Mouse (Mus musculus) cerebellum, postnatal 36 days (tissue): ENCODE results near the gene Bckdha.

ENCODE experiments used
- DNase-seq, 2 experiments: peaks; one replicate each; pipeline ENCODE4 v3.0.0; 2021 to 2022; ENCODE audit warnings: mixed read lengths in 2 of 2

The Bckdha gene

DNA sequence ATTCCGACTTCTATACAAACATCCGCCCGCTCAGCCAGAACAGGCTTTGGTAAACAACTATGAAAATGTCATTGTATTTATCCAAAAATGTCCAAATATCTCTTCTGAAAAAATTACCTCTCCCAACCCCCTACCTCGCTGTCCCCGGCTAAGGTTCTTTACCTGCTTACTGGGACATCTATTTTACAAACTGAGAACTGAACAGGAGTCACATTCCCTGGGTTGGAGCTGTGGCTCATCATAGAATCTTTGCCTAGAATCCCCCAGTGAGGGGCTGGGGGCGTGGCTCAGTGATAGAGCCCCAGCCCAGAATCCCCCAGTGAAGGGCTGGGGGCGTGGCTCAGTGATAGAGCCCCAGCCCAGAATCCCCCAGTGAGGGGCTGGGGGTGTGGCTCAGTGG lies 47.3 kb downstream of the Bckdha start:
- no peak for DNase-seq

DNA sequence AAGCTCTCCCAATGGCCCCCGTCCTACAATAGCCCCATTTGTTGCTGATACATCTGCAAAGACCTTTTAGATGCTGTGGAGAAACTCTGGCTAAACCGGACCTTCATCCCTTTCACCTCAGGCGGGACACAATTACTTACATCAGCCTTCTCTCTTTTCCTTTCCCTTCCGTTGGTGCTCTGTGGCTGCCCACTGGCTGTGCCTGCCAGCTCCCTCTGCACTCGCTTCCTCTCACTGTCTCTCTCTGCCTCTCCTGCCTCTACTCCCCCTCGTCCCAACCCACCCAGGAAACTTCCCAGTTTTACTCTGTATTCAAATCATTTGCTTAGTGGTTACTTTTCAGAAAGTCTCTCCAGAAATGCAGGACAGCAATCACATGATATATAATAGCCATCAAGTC lies 48.7 kb downstream of the Bckdha start:
- no peak for DNase-seq

DNA sequence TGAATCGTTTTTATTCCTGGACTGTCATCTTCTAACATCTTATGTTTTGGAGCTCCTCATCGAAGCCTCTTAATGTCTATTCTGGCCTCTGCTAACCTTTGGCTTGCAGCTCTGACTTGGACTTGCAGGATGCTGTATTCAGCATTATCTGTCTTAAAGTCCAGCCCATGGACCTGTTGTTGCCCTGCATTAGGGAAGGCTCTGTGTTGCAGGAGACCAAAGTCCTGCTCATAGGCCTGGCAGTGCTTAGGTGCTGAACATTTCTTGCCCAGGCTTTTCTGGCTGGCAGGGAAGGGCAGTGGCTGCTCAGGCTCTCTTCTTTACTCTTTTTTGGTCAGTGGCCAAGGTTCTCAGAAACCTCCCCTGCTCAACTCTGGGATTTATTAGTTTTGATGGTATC lies 51.6 kb downstream of the Bckdha start:
- no peak for DNase-seq

DNA sequence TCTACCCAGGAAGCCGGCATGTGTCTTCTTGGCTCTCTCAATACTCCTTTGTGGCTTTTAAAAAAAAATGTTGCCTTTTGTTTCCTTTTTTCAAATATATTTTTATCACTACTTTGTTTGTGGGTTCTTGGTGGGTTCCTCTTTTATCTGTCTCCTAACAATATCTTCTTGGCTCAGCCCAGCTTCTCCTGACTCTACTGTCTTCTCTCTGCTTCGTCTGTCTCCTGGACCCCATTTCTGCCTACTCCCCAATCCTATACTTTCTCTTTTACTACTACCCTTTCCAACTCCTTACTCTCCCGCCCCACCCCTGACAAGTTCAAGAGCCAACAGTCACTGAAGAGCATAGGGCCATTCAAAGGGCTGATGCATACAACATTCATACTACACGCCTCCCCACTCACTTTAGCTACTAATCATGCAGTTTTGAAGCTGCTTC lies 52.1 kb downstream of the Bckdha start:
- no peak for DNase-seq

DNA sequence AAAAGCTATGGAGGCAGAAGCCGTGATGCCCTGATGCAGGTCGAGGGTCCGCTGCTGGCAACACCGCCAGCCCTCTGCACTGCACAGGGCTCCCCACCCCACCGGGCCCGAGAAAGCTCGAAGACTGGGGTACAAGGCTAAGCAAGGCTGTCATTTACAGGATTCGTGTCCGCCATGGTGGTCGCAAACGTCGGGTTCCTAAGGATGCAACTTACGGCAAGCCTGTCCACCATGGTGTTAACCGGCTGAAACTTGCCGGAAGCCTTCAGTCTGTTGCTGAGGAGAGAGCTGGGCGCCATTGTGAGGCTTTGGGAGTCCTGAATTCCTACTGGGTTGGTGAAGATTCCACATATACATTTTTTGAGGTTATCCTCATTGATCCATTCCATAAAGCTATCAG lies 57.4 kb downstream of the Bckdha start:
- no peak for DNase-seq

DNA sequence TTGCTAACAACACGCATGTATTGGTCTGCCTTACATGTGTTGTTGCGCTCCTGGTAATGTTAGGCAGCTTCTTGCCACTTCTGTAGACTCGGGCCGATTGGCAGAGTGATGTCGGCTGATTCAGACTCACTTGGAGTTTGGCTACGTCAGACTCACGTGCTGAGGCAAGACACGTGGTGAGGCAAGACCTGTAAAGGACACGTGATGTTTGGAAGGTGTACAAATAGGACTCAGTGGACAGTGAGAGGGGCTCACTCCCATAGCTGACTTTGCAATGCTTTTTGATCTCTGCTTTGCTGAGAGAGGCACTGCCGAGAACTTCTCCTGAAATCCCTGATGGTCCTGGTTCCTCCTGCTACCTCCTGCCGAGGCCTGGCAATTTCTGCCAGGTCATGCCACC lies 58.1 kb downstream of the Bckdha start:
- DNase-seq = no peak

DNA sequence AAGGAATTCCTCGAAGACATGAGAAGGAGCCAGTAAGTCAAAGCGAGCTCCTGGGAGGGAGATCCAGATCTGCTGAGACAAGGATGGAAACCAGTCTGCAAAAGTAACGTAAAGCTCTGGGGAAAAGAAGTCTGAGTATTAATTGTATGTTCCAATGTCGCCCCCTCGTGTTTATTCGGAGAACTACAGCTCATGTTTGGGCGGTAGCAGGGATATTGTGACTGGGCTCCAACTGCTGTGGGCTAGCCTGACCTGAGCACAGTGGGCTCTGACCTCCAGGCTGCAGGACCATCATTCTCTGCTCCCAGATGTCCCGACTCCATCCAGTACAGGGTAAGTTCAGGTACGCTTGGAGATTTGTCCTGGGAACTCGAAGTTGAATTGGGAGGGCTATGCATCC lies 59.1 kb downstream of the Bckdha start:
- peak; percentile 66 to 79 for DNase-seq

DNA sequence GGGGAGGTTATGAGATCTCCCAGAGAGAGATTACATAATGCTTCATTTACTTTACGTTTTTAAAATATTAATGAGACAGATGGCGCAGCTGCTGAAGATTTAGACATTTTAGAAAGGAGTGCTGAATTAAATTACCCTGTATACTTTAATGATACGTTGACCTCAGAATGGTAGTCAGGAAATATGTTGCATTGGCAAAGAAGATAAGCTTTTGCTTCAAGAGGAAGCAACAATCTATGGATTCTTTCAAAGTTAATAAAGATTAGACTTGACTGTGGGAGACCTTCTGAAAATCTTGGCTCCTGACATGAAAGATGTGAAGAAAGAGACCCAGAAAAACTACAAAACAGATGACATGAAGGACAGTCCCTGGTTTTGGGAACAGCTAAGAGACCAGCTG lies 64.9 kb downstream of the Bckdha start:
- DNase-seq = no peak

DNA sequence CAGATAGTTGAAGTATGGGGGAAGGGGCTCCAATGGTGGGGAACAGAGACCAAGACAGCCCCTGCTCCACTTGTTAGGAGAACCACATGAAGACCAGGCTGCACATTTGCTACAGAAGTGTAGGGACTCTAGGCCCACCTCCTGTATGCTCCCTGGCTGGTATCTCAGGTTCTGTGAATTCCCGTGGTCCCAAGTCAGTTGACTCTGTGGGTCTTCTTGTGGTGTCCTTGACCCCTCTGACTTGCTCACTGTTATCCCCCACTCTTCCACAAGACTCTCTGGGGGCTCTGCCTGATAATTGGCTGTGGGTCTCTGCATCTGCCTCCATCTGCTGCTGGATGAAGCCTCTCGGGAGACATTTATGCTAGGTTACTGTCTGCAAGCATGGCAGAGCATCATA lies 67.6 kb downstream of the Bckdha start:
- DNase-seq = no peak

DNA sequence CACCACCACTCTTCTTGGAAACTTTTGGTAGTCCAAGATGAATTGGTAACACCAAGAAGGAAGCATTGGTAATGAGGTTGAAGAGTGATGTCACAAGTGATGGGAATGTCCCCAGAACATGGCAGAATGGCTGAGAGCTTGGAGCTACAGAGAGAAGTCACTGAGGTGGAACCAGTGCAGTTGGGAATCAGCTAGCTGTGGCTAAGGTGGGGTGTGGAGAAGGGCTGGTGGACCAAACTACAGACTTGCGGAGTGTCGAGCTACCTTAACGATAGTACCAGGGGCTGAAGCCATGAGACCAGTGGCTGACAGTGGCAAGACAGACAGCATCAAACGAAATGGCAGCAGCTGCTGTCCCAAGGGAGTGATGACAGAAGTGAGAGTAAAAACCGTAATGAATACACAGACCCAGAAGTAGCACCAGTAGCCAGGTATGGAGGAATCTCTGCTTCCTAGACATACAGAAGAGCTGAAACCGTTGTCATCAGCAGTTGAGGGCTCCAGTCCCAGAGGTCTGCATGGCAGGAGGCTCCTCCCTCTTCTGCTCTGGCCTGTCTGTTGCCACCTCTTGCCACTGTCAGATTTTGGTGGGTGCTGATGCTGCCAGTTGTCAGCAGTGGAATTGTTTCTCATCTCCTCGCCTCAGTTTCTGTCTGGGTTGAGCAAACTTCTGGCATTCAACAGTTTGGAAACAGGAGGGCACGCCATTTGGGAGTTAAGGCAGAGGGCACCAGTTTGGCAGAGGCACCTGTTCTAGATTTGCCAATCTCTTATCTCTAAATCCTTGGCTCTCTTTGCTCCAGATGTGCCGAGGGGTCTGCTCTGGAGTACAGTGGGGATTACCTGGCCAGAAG lies 73.2 kb downstream of the Bckdha start:
- DNase-seq = no peak

DNA sequence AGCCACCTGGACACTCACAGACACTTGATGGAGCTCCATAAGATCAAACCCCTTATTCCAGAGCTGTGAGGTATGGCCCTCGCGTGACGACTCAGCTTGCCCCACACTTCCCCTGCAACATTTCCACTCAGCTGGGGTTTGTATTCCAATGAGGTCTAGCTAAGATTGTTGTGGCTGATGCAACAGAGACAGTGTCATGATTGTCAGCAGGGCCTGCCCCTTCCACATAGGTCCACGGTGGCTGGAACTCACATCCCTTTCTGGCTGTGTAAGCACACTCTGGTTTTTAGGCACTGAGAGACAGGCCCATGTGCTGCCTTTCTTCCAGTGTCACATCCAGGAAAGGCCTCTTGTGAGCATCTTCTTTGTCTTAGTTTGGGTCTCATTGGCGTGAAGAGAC lies 74.1 kb downstream of the Bckdha start:
- no peak for DNase-seq

DNA sequence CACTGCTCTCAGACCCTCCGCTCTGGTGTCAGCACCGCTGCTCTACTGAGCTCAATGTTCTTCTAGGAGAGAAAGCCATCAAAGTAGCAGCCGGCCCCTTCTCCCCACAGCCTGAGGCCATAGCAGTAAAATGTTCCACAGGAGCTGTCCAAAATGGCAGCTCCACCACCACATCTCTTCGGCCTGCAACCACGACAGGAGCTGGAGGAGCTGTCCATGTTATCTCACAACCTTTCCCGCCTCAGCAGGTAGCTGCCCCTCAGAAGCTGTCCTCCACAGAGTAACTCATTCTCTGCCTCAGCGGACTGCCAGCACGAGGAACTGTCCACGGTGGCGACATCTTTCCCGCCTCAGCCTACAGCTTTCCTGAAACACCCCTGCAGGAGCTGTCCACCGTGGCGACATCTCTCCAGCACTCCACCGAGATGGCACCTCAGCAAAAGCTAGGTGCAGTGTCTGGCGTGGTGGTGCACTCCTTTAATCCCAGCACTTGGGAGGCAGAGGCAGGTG lies 76.4 kb downstream of the Bckdha start:
- DNase-seq = no peak
